Mouse (Mus musculus): ENCODE results near the gene Nop10. TPM values are rescaled to one million over a fixed set of nuclear protein-coding genes. Genes with fewer than 3 reads are reported as not detected.
"Not testable (repeated sequence)": the region's sequence is repeated elsewhere in the genome, so short reads cannot be mapped to it uniquely, and the experiment has no call there.

Nop10 gene
- polyA plus RNA-seq, 1 experiment, result 79.9 TPM

GRCm38 (mm10) chr2:112285031-112285390 is 23.3 kb downstream of the Nop10 start:
- Histone ChIP-seq H3K27ac (ENCODE audit: control insufficient read depth, insufficient read depth, low read depth, low read length, poor library complexity) (no peak overlapping the region), H3K4me1 (ENCODE audit: control insufficient read depth, insufficient read depth, low read length) (peaks cover 2% of the 10 kb centered on the region), H3K4me3 (replicated peaks; ENCODE audit: control insufficient read depth, low read depth, low read length) (no peak overlapping the region)
- TF ChIP-seq CTCF (IDR thresholded peaks at IDR 0.05; ENCODE audit: control insufficient read depth, insufficient read depth, low read length) (no peak), POLR2A (IDR thresholded peaks at IDR 0.05; ENCODE audit: borderline replicate concordance, control insufficient read depth, low read depth, low read length) (no peak)
- 56% methylated on average over 6 of the region's 6 CpGs for WGBS

DNA sequence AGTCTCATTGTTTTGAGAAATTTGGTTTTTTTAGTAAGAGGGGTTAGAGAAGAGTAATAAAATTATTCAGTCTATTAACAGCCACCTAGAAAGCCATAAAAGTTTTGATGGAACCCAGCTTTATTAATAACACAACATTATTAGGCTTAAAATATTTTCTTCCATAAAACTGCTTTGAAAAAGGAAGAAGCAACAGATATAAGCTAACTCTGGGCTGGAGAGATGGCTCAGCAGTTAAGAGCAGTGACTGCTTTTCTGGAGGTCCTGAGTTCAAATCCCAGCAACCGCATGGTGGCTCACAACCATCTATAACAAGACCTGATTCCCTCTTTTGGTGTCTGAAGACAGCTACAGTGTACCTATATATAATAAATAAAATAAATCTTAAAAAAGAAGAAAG is 24.3 kb downstream of the Nop10 start:
- WGBS, result 86% methylated on average over 1 of the region's 1 CpGs

GRCm38 (mm10) chr2:112287059-112287458 is 25.3 kb downstream of the Nop10 start:
- WGBS, result 23% methylated on average over 4 of the region's 4 CpGs
- no peak overlapping the region for H3K4me3 ChIP-seq (replicated peaks; ENCODE audit: control insufficient read depth, low read depth, low read length)
- no peak for TF ChIP-seq CTCF (IDR thresholded peaks at IDR 0.05; ENCODE audit: control insufficient read depth, insufficient read depth, low read length)
- TF ChIP-seq POLR2A (IDR thresholded peaks at IDR 0.05; ENCODE audit: borderline replicate concordance, control insufficient read depth, low read depth, low read length), result no peak
- H3K27ac ChIP-seq (ENCODE audit: control insufficient read depth, insufficient read depth, low read depth, low read length, poor library complexity), result no peak overlapping the region
- H3K4me1 ChIP-seq (ENCODE audit: control insufficient read depth, insufficient read depth, low read length), result peaks cover 2% of the 10 kb centered on the region

More for the DNA sequence above, 24.3 kb downstream of the Nop10 start:
- not testable (repeated sequence) for H3K4me1 ChIP-seq (ENCODE audit: control insufficient read depth, insufficient read depth, low read length); H3K27ac ChIP-seq (ENCODE audit: control insufficient read depth, insufficient read depth, low read depth, low read length, poor library complexity); H3K4me3 ChIP-seq (replicated peaks; ENCODE audit: control insufficient read depth, low read depth, low read length)

GRCm38 (mm10) chr2:112289507-112289906 is 27.8 kb downstream of the Nop10 start:
- WGBS, result 90% methylated on average over 3 of the region's 3 CpGs
- TF ChIP-seq POLR2A (IDR thresholded peaks at IDR 0.05; ENCODE audit: borderline replicate concordance, control insufficient read depth, low read depth, low read length) (no peak), CTCF (IDR thresholded peaks at IDR 0.05; ENCODE audit: control insufficient read depth, insufficient read depth, low read length) (no peak)
- Histone ChIP-seq H3K4me1 (ENCODE audit: control insufficient read depth, insufficient read depth, low read length) (peaks cover 2% of the 10 kb centered on the region), H3K27ac (ENCODE audit: control insufficient read depth, insufficient read depth, low read depth, low read length, poor library complexity) (no peak overlapping the region), H3K4me3 (replicated peaks; ENCODE audit: control insufficient read depth, low read depth, low read length) (no peak overlapping the region)

GRCm38 (mm10) chr2:112292823-112293222 is 31.1 kb downstream of the Nop10 start:
- 86% methylated on average over 2 of the region's 2 CpGs for WGBS
- Histone ChIP-seq H3K4me1 (ENCODE audit: control insufficient read depth, insufficient read depth, low read length) (no peaks in the 10 kb centered on the region; the same call in 1 of the 2 replicates), H3K4me3 (replicated peaks; ENCODE audit: control insufficient read depth, low read depth, low read length) (no peak overlapping the region), H3K27ac (ENCODE audit: control insufficient read depth, insufficient read depth, low read depth, low read length, poor library complexity) (no peak overlapping the region)
- TF ChIP-seq CTCF (IDR thresholded peaks at IDR 0.05; ENCODE audit: control insufficient read depth, insufficient read depth, low read length), result no peak
- TF ChIP-seq POLR2A (IDR thresholded peaks at IDR 0.05; ENCODE audit: borderline replicate concordance, control insufficient read depth, low read depth, low read length), result no peak

- Histone ChIP-seq H3K27ac (ENCODE audit: control insufficient read depth, insufficient read depth, low read depth, low read length, poor library complexity) (no peak overlapping the region), H3K4me1 (ENCODE audit: control insufficient read depth, insufficient read depth, low read length) (no peaks in the 10 kb centered on the region; the same call in 1 of the 2 replicates), H3K4me3 (replicated peaks; ENCODE audit: control insufficient read depth, low read depth, low read length) (no peak overlapping the region)
- no peak for TF ChIP-seq CTCF (IDR thresholded peaks at IDR 0.05; ENCODE audit: control insufficient read depth, insufficient read depth, low read length)
- no peak for TF ChIP-seq POLR2A (IDR thresholded peaks at IDR 0.05; ENCODE audit: borderline replicate concordance, control insufficient read depth, low read depth, low read length)
- WGBS, result 85% methylated on average over 3 of the region's 3 CpGs
Observed at GRCm38 (mm10) chr2:112296211-112296610, 34.5 kb downstream of the Nop10 start.

GRCm38 (mm10) chr2:112298221-112298620 is 36.5 kb downstream of the Nop10 start:
- TF ChIP-seq CTCF (IDR thresholded peaks at IDR 0.05; ENCODE audit: control insufficient read depth, insufficient read depth, low read length) (no peak), POLR2A (IDR thresholded peaks at IDR 0.05; ENCODE audit: borderline replicate concordance, control insufficient read depth, low read depth, low read length) (no peak)
- Histone ChIP-seq H3K4me3 (replicated peaks; ENCODE audit: control insufficient read depth, low read depth, low read length) (no peak overlapping the region), H3K4me1 (ENCODE audit: control insufficient read depth, insufficient read depth, low read length) (no peaks in the 10 kb centered on the region; the same call in 1 of the 2 replicates), H3K27ac (ENCODE audit: control insufficient read depth, insufficient read depth, low read depth, low read length, poor library complexity) (no peak overlapping the region)
- WGBS, result 90% methylated on average over 4 of the region's 4 CpGs

DNA sequence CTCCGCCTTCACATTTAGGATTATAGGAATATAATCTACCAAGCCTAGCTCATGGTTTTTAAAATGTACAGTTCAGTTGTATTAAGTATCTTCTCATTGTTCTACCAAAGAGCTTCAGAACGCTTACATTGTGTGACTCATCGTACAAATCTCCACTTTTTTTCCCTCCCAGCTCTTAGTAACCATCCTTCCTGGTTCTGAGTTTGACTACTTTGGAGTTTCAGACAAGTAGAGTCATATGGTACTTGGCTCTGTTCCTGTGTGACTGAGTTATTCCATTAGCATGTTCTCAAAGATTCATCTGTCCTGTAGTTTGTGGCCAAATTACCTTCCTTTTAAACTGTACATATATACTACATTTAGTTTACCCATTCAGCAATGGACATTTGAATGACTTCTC is 46.9 kb downstream of the Nop10 start:
- 58% methylated on average over 3 of the region's 3 CpGs for whole genome bisulfite sequencing
- Histone ChIP-seq H3K4me3 (replicated peaks; ENCODE audit: control insufficient read depth, low read depth, low read length) (no peak overlapping the region), H3K4me1 (ENCODE audit: control insufficient read depth, insufficient read depth, low read length) (peaks cover 1% of the 10 kb centered on the region; the same call in 1 of the 2 replicates), H3K27ac (ENCODE audit: control insufficient read depth, insufficient read depth, low read depth, low read length, poor library complexity) (no peak overlapping the region)
- TF ChIP-seq CTCF (IDR thresholded peaks at IDR 0.05; ENCODE audit: control insufficient read depth, insufficient read depth, low read length) (no peak), POLR2A (IDR thresholded peaks at IDR 0.05; ENCODE audit: borderline replicate concordance, control insufficient read depth, low read depth, low read length) (no peak)

GRCm38 (mm10) chr2:112309161-112309600 is 47.5 kb downstream of the Nop10 start:
- no peak for TF ChIP-seq POLR2A (IDR thresholded peaks at IDR 0.05; ENCODE audit: borderline replicate concordance, control insufficient read depth, low read depth, low read length)
- TF ChIP-seq CTCF (IDR thresholded peaks at IDR 0.05; ENCODE audit: control insufficient read depth, insufficient read depth, low read length), result no peak
- WGBS, result 11% methylated on average over 10 of the region's 10 CpGs
- Histone ChIP-seq H3K4me1 (ENCODE audit: control insufficient read depth, insufficient read depth, low read length) (peaks cover 1% of the 10 kb centered on the region; the same call in 1 of the 2 replicates), H3K27ac (ENCODE audit: control insufficient read depth, insufficient read depth, low read depth, low read length, poor library complexity) (no peak overlapping the region), H3K4me3 (replicated peaks; ENCODE audit: control insufficient read depth, low read depth, low read length) (no peak overlapping the region)

Other genes with a start within 250 kb of the Nop10 start
- not detected in 2 replicates for gene Olfr1310, start 249.2 kb upstream of the Nop10 start, polyA plus RNA-seq (2011; ENCODE audit: insufficient read depth, insufficient read length, low replicate concordance, missing spikeins)
- gene Olfr1311, start 237.5 kb upstream of the Nop10 start, polyA plus RNA-seq (2011; ENCODE audit: insufficient read depth, insufficient read length, low replicate concordance, missing spikeins), result not detected in 2 replicates
- gene Olfr1312, start 211.7 kb upstream of the Nop10 start, polyA plus RNA-seq (2011; ENCODE audit: insufficient read depth, insufficient read length, low replicate concordance, missing spikeins), result 0.75 TPM in 1 of 2 replicates, not detected in the other
- gene Olfr1313, start 184.1 kb upstream of the Nop10 start, polyA plus RNA-seq (2011; ENCODE audit: insufficient read depth, insufficient read length, low replicate concordance, missing spikeins), result 0.57 TPM in 1 of 2 replicates, not detected in the other
- gene Olfr1314, start 165.1 kb upstream of the Nop10 start, polyA plus RNA-seq (2011; ENCODE audit: insufficient read depth, insufficient read length, low replicate concordance, missing spikeins), result not detected in 2 replicates
- not detected in 2 replicates for gene Olfr1315-ps1, start 146.5 kb upstream of the Nop10 start, polyA plus RNA-seq (2011; ENCODE audit: insufficient read depth, insufficient read length, low replicate concordance, missing spikeins)
- gene Olfr1316, start 126.9 kb upstream of the Nop10 start, polyA plus RNA-seq (2011; ENCODE audit: insufficient read depth, insufficient read length, low replicate concordance, missing spikeins), result not detected in 2 replicates
- not detected in 2 replicates for gene Olfr1317, start 121.6 kb upstream of the Nop10 start, polyA plus RNA-seq (2011; ENCODE audit: insufficient read depth, insufficient read length, low replicate concordance, missing spikeins)
- not detected in 2 replicates for gene Olfr1318, start 107.7 kb upstream of the Nop10 start, polyA plus RNA-seq (2011; ENCODE audit: insufficient read depth, insufficient read length, low replicate concordance, missing spikeins)
- 26.1 and 28.3 TPM in 2 replicates for gene Lpcat4, start 22.5 kb upstream of the Nop10 start, polyA plus RNA-seq (2011; ENCODE audit: insufficient read depth, insufficient read length, low replicate concordance, missing spikeins)
- gene Nutm1, start 2.6 kb upstream of the Nop10 start, polyA plus RNA-seq (2011; ENCODE audit: insufficient read depth, insufficient read length, low replicate concordance, missing spikeins), result not detected in 2 replicates
- 24.4 and 45.4 TPM in 2 replicates for gene Slc12a6, start 3.9 kb downstream of the Nop10 start, polyA plus RNA-seq (2011; ENCODE audit: insufficient read depth, insufficient read length, low replicate concordance, missing spikeins)
- 0.85 TPM in 1 of 2 replicates, not detected in the other for gene Gm21985, start 4.4 kb downstream of the Nop10 start, polyA plus RNA-seq (2011; ENCODE audit: insufficient read depth, insufficient read length, low replicate concordance, missing spikeins)
- gene Emc4, start 106.1 kb downstream of the Nop10 start, polyA plus RNA-seq (2011; ENCODE audit: insufficient read depth, insufficient read length, low replicate concordance, missing spikeins), result 9.7 and 14.6 TPM in 2 replicates
- gene Katnbl1, start 117.3 kb downstream of the Nop10 start, polyA plus RNA-seq (2011; ENCODE audit: insufficient read depth, insufficient read length, low replicate concordance, missing spikeins), result 5.9 and 10.2 TPM in 2 replicates
- gene Emc7, start 193.1 kb downstream of the Nop10 start, polyA plus RNA-seq (2011; ENCODE audit: insufficient read depth, insufficient read length, low replicate concordance, missing spikeins), result 2.9 and 4.7 TPM in 2 replicates
- gene Chrm5, start 218.8 kb downstream of the Nop10 start, polyA plus RNA-seq (2011; ENCODE audit: insufficient read depth, insufficient read length, low replicate concordance, missing spikeins), result not detected in 2 replicates
- gene Aven, start 231.0 kb downstream of the Nop10 start, polyA plus RNA-seq (2011; ENCODE audit: insufficient read depth, insufficient read length, low replicate concordance, missing spikeins), result 8.0 and 11.1 TPM in 2 replicates

All from bone marrow, adult 2 months (tissue).